Mouse (Mus musculus): ENCODE results near the gene Ppp1r12b. TPM values are rescaled to one million over a fixed set of nuclear protein-coding genes. Genes with fewer than 3 reads are reported as not detected.

Ppp1r12b gene
- polyA plus RNA-seq, 2 experiments from 2014 or later, result 2.7 to 2.8 TPM

GRCm38 (mm10) chr1:134713421-134713969, 242.2 kb downstream of the Ppp1r12b start:
- ATAC-seq, result no peak

GRCm38 (mm10) chr1:134712781-134713299, 242.9 kb downstream of the Ppp1r12b start:
- ATAC-seq, result no peak

GRCm38 (mm10) chr1:134711653-134712052, 244.1 kb downstream of the Ppp1r12b start:
- ATAC-seq, result no peak

- ATAC-seq, result no peak
These were observed 244.7 kb downstream of the Ppp1r12b start for GRCm38 (mm10) chr1:134711061-134711460.

- no peak for ATAC-seq
These were observed 246.1 kb downstream of the Ppp1r12b start for GRCm38 (mm10) chr1:134709411-134710306.

- no peak for ATAC-seq
These were observed 246.8 kb downstream of the Ppp1r12b start for GRCm38 (mm10) chr1:134708801-134709385.

GRCm38 (mm10) chr1:134708274-134708673, 247.5 kb downstream of the Ppp1r12b start:
- ATAC-seq, result no peak

- no peak for ATAC-seq
These were observed 248.2 kb downstream of the Ppp1r12b start for GRCm38 (mm10) chr1:134707516-134707915.

GRCm38 (mm10) chr1:134706549-134706948, 249.2 kb downstream of the Ppp1r12b start:
- no peak for ATAC-seq

Other genes with a start within 250 kb of the Ppp1r12b start
- 10 to 100 TPM; 15.9 to 18.1 TPM for gene Ube2t, start 6.6 kb upstream of the Ppp1r12b start, polyA plus RNA-seq (2017; shearing (Covaris generic))
- gene Lgr6, start 149.3 kb upstream of the Ppp1r12b start, polyA plus RNA-seq (2017; shearing (Covaris generic)), result not detected
- gene Ptpn7, start 176.8 kb upstream of the Ppp1r12b start, polyA plus RNA-seq (2017; shearing (Covaris generic)), result 100 to 1,000 TPM; 155 to 193 TPM
- gene Arl8a, start 190.9 kb upstream of the Ppp1r12b start, polyA plus RNA-seq (2017; shearing (Covaris generic)), result 10 to 100 TPM; 10.3 to 10.6 TPM
- gene Gpr37l1, start 211.7 kb upstream of the Ppp1r12b start, polyA plus RNA-seq (2017; shearing (Covaris generic)), result not detected